Mouse (Mus musculus) kidney, embryonic 14.5 days (tissue): ENCODE measurements around the gene Lgr5. TPM values are rescaled to one million over a fixed set of nuclear protein-coding genes. Genes with fewer than 3 reads are reported as not detected.
A peak's percentile ranks its signal among the peaks of the same experiment; 100 is the strongest.

Experiments
- ATAC-seq: fragments of 200-750 bp; cut with Nextera tagmentation; 2 replicates; pipeline ENCODE4 v1.8.0; 2017; ENCODE audit warnings: moderate number of reproducible peaks, mild to moderate bottlenecking, moderate TSS enrichment, moderate library complexity; ENCODE audit not compliant: low FRiP score, low TSS enrichment
- H3K27ac ChIP-seq: fragments of 300-500 bp; sonication (generic); 2 replicates; pipeline ENCODE4 v1.5.1; 2014; ENCODE audit warnings: low read depth, mild to moderate bottlenecking, low read length, moderate library complexity, mixed read lengths
- H3K27me3 ChIP-seq: fragments of 300-500 bp; sonication (generic); 2 replicates; pipeline ENCODE4 v1.6.1; 2014; ENCODE audit warnings: mild to moderate bottlenecking, low read length; ENCODE audit not compliant: control insufficient read depth, insufficient read depth
- H3K36me3 ChIP-seq: fragments of 300-500 bp; sonication (generic); 2 replicates; pipeline ENCODE4 v1.6.1; 2014; ENCODE audit warnings: low read length, mixed read lengths; ENCODE audit not compliant: control insufficient read depth, insufficient read depth
- H3K4me1 ChIP-seq: fragments of 300-500 bp; sonication (generic); 2 replicates; pipeline ENCODE4 v1.6.1; 2014; ENCODE audit warnings: low read length, mixed read lengths; ENCODE audit not compliant: control insufficient read depth, insufficient read depth
- H3K4me2 ChIP-seq: fragments of 300-500 bp; sonication (generic); replicated peaks from 2 replicates; pipeline ENCODE4 v1.6.1; 2014; ENCODE audit warnings: low read depth, mild to moderate bottlenecking, low read length
- H3K4me3 ChIP-seq: fragments of 300-500 bp; sonication (generic); 2 replicates; pipeline ENCODE4 v1.5.1; 2014; ENCODE audit warnings: mild to moderate bottlenecking, low read length
- H3K9ac ChIP-seq: fragments of 300-500 bp; sonication (generic); 2 replicates; pipeline ENCODE4 v1.6.1; 2014; ENCODE audit warnings: low read depth, mild to moderate bottlenecking, low read length, moderate library complexity
- H3K9me3 ChIP-seq: fragments of 300-500 bp; sonication (generic); 2 replicates; pipeline ENCODE4 v1.6.1; 2016; ENCODE audit warnings: low read length; ENCODE audit not compliant: control insufficient read depth
- WGBS: fragments of 180-500 bp; shearing (Covaris S2); extraction: QIAGEN DNeasy Blood & Tissue Kit; methylation state at CpG from one replicate; pipeline ENCODE4 v1.1.7; 2014; 5-methylcytosine and 5-hydroxymethylcytosine counted together
- polyA plus RNA-seq: library from polyadenylated mRNA; unstranded; fragments of >200 nt; fragmentation: Nextera tagmentation; extraction: Ambion mirVana; gene quantifications from 2 replicates; pipeline ENCODE4 v1.2.1, GENCODE M21; 2014

Lgr5 gene
- polyA plus RNA-seq, 1 experiment from 2014 or later: 8.0 TPM

GRCm38 (mm10) chr10:115492956-115493777 lies 94.4 kb downstream of the Lgr5 start:
- Histone ChIP-seq H3K27me3 (no peaks in the 10 kb centered on the region), H3K4me2 (peak overlapping the region; percentile 13; the same call in 1 of the 2 replicates), H3K36me3 (no peaks in the 10 kb centered on the region), H3K9me3 (peaks cover 3% of the 10 kb centered on the region; the same call in 1 of the 2 replicates), H3K9ac (no peak overlapping the region), H3K4me3 (no peak overlapping the region), H3K27ac (no peak overlapping the region), H3K4me1 (peaks cover 8% of the 10 kb centered on the region; the same call in 1 of the 2 replicates)
- peak; percentile 51; the same call in 1 of the 2 replicates for ATAC-seq
- WGBS: 37% methylated on average over 12 of the region's 12 CpGs

- Histone ChIP-seq H3K9me3 (peaks cover 3% of the 10 kb centered on the region; the same call in 1 of the 2 replicates), H3K27me3 (no peaks in the 10 kb centered on the region), H3K4me3 (no peak overlapping the region), H3K9ac (no peak overlapping the region), H3K4me1 (peaks cover 8% of the 10 kb centered on the region; the same call in 1 of the 2 replicates), H3K36me3 (no peaks in the 10 kb centered on the region), H3K27ac (no peak overlapping the region), H3K4me2 (no peak overlapping the region)
- WGBS: 93% methylated on average over 7 of the region's 7 CpGs
- ATAC-seq: no peak
Measured at GRCm38 (mm10) chr10:115491803-115492510, 95.6 kb downstream of the Lgr5 start.

GRCm38 (mm10) chr10:115485602-115486001 lies 102.0 kb downstream of the Lgr5 start:
- Histone ChIP-seq H3K4me1 (no peaks in the 10 kb centered on the region), H3K36me3 (no peaks in the 10 kb centered on the region), H3K9me3 (no peaks in the 10 kb centered on the region), H3K4me2 (no peak overlapping the region), H3K4me3 (no peak overlapping the region), H3K27ac (no peak overlapping the region), H3K9ac (no peak overlapping the region), H3K27me3 (no peaks in the 10 kb centered on the region)
- WGBS: 89% methylated on average over 2 of the region's 2 CpGs
- no peak for ATAC-seq

- Histone ChIP-seq H3K4me3 (no peak overlapping the region), H3K4me2 (no peak overlapping the region), H3K9ac (no peak overlapping the region), H3K4me1 (no peaks in the 10 kb centered on the region), H3K27me3 (no peaks in the 10 kb centered on the region), H3K9me3 (no peaks in the 10 kb centered on the region), H3K27ac (no peak overlapping the region), H3K36me3 (no peaks in the 10 kb centered on the region)
- 84% methylated on average over 3 of the region's 3 CpGs for WGBS
- ATAC-seq: no peak
Measured at GRCm38 (mm10) chr10:115484660-115485059, 102.9 kb downstream of the Lgr5 start.

GRCm38 (mm10) chr10:115478441-115479141 lies 109.0 kb downstream of the Lgr5 start:
- Histone ChIP-seq H3K36me3 (no peaks in the 10 kb centered on the region), H3K4me1 (peaks cover 10% of the 10 kb centered on the region; the same call in 1 of the 2 replicates), H3K27ac (no peak overlapping the region), H3K4me2 (peak overlapping the region; percentile 41), H3K27me3 (no peaks in the 10 kb centered on the region), H3K9ac (peak overlapping the region; percentile 37; the same call in 1 of the 2 replicates), H3K9me3 (no peaks in the 10 kb centered on the region), H3K4me3 (peak overlapping the region; percentile 20; the same call in 1 of the 2 replicates)
- peak; percentile 65 for ATAC-seq
- WGBS: 13% methylated on average over 20 of the region's 20 CpGs

GRCm38 (mm10) chr10:115476506-115476905 lies 111.1 kb downstream of the Lgr5 start:
- no peak for ATAC-seq
- WGBS: 92% methylated on average over 9 of the region's 9 CpGs
- Histone ChIP-seq H3K4me1 (peaks cover 10% of the 10 kb centered on the region; the same call in 1 of the 2 replicates), H3K36me3 (no peaks in the 10 kb centered on the region), H3K4me2 (no peak overlapping the region), H3K27me3 (no peaks in the 10 kb centered on the region), H3K9ac (no peak overlapping the region), H3K9me3 (no peaks in the 10 kb centered on the region), H3K27ac (no peak overlapping the region), H3K4me3 (no peak overlapping the region)

- Histone ChIP-seq H3K27ac (no peak overlapping the region), H3K9me3 (no peaks in the 10 kb centered on the region), H3K4me1 (peaks cover 10% of the 10 kb centered on the region; the same call in 1 of the 2 replicates), H3K9ac (no peak overlapping the region), H3K4me3 (no peak overlapping the region), H3K36me3 (no peaks in the 10 kb centered on the region), H3K4me2 (no peak overlapping the region), H3K27me3 (no peaks in the 10 kb centered on the region)
- ATAC-seq: no peak
- WGBS: 73% methylated on average over 7 of the region's 7 CpGs
Measured at GRCm38 (mm10) chr10:115475000-115475550, 112.5 kb downstream of the Lgr5 start.

- H3K36me3 ChIP-seq: no peaks in the 10 kb centered on the region
- WGBS: 59% methylated on average over 6 of the region's 6 CpGs
Measured at GRCm38 (mm10) chr10:115473213-115473961, 114.2 kb downstream of the Lgr5 start.

More at GRCm38 (mm10) chr10:115473213-115473961, 114.2 kb downstream of the Lgr5 start:
- Histone ChIP-seq H3K9me3 (no peaks in the 10 kb centered on the region), H3K4me2 (no peak overlapping the region), H3K9ac (no peak overlapping the region), H3K27me3 (no peaks in the 10 kb centered on the region), H3K4me3 (no peak overlapping the region), H3K4me1 (peaks cover 3% of the 10 kb centered on the region; the same call in 1 of the 2 replicates), H3K27ac (no peak overlapping the region)
- ATAC-seq: peak; percentile 53; the same call in 1 of the 2 replicates
